Mouse (Mus musculus): ENCODE measurements around the gene Gng13. TPM values are rescaled to one million over a fixed set of nuclear protein-coding genes. Genes with fewer than 3 reads are reported as not detected.

The Gng13 gene
- total RNA-seq (2023) = not detected

DNA sequence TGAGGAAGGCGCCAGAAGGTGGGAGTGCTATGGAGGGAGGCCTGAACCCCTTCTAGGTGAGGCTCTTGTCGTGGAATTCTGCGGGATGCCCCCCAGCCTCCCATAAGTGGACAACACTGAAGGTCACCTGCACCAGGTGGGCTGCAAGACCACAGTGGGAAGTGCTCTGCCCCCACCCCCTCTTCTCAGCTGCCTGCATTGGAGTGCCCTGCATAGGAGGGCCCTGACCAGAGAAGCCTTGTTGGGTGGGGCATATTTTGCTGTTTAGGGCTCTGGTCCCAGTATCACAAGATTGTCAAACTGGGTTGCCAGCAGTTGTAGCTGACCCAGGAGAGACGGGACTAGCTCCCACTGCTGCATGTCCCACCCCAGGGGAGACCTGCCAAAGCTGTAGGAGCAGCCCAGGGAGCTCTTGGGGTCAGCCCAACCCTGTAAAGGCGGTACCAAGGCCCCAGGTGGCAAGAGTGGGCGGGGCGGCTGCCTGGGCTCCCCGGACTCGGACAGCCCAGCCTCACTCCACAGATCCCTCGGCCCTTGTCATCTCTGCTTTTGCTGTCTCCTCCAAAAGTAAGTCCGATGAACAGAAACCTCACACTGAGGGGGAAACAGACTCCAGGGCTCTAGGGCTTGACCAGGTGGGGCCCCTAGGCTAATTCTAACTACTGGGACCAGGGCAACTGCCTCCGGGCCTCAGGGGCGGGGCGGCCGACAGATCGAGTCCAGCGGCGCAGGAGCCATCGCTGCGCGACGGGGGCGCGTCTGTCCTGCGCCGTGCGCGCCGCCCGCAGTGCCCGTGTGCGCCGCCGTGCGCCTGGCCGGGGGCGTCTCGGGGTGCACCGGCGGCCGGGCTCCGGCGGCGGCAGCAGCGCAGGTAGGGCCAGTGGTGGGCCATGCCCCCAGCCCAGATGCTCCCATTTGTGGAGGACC lies at the start of gene Gng13:
Gene Gng13, plus strand, starts transcription at position 461 of the 927 bp plus-strand sequence.

DNA sequence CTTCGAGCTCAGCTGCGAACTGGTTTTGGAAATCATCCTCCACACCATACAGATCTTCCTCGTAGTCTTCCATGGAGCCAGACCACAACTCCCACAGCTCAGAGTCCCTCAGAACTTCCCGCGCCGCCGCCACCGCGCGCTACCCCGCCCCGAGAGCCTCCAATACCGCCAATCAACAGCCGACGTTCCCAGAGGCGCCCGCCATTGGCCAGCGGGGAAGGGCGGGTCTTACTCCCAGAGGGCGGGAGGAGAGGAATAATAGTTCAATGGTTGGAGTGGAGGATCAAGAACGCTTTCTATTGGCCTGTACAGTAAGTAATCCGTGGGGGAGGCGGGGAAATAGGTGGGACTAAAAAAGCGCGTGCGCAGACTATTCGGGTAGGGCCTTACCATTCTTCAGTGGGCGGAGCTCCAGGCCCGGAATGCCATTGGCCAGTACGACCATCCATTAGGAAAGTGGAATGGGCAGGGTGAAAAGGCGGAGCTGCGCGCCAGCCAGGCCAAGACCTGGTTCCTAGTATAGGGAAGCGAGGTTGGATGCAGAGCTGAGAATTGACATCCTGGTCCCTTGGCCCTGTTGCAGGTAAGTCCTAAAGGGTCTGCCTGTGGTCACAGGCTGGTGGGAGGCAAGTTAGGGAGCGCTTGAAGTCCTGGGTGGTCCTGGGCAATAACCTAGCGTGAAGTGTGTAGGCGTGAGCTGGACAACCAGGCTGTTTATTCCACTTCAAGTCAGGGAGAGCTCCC lies 10.5 kb downstream of the Gng13 start, which contains the start of the genes Chtf18 and Rpusd1:
Gene Chtf18, minus strand, starts transcription at position 155 of the 744 bp plus-strand sequence.
Gene Rpusd1, plus strand, starts transcription at position 406 of the 744 bp plus-strand sequence.

DNA sequence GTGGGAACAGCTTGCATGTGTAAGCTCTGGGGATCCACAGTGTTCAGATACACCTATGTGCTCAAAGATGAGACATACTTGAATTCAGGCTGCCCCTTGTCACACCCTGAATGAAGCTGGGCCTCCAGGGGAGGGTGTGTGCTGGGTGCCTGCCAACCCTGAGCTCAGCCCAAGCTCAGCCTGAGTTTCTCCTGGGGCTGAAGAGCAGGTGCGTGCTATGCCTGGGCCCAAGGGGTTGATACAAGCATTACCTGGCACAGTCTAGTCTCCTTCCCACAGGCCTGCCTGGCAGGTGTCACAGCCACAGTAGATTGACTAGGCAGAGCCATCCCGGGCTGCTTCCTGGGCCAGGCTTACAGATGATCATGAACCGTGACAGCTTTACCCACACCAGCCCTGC lies 18.8 kb downstream of the Gng13 start, which contains the start of gene Mslnl:
Gene Mslnl, plus strand, starts transcription at position 298 of the 400 bp plus-strand sequence.

DNA sequence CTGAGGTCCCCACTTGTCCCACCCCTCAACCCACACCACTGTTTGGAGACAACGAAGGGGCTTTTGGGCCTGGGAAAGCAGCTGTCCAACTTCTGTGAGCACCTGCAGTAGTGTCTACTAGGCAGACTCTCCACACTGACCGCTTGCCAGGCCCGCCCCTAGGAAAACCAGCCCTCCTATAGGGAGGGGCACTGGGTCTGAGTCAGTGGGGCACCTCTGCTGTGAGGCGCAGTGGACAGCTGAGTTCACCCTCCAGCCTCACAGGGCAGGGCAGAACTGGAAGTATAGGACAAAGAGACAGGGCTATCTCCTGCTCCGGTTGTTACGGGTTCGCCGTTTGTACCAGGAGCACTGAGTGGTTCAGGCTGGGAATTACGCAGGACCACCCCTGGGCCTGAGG lies 37.3 kb downstream of the Gng13 start, which contains the start of gene Msln:
Gene Msln, minus strand, starts transcription at position 138 of the 400 bp plus-strand sequence.

Other genes with a start within 250 kb of the Gng13 start
- not detected for gene Sstr5, start 219.9 kb upstream of the Gng13 start, total RNA-seq (2023)
- gene Sox8, start 146.5 kb upstream of the Gng13 start, total RNA-seq (2023) = not detected
- gene Lmf1, start 138.1 kb upstream of the Gng13 start, total RNA-seq (2023) = 10 to 100 TPM; 34.5 to 42.6 TPM
- 1 to 10 TPM; 6.7 to 8.5 TPM for gene Chtf18, start 10.2 kb downstream of the Gng13 start, total RNA-seq (2023)
- gene Rpusd1, start 10.5 kb downstream of the Gng13 start, total RNA-seq (2023) = 1 to 10 TPM; 7.5 to 7.7 TPM
- gene Mslnl, start 18.9 kb downstream of the Gng13 start, total RNA-seq (2023) = not detected
- gene Msln, start 37.2 kb downstream of the Gng13 start, total RNA-seq (2023) = 1 to 10 TPM in 1 of 2 experiments, not detected in 1; 1.2 TPM
- gene Narfl, start 56.6 kb downstream of the Gng13 start, total RNA-seq (2023) = 10 to 100 TPM; 43.3 to 45.9 TPM
- gene Haghl, start 68.5 kb downstream of the Gng13 start, total RNA-seq (2023) = 10 to 100 TPM; 17.7 to 28.0 TPM
- gene Ccdc78, start 69.4 kb downstream of the Gng13 start, total RNA-seq (2023) = under 1 TPM in 1 of 2 experiments, not detected in 1; 0.32 TPM
- 10 to 100 TPM; 50.2 to 61.0 TPM for gene Fam173a, start 75.7 kb downstream of the Gng13 start, total RNA-seq (2023)
- gene AC134908.4, start 78.5 kb downstream of the Gng13 start, total RNA-seq (2023) = not detected
- 10 to 100 TPM; 13.3 to 17.5 TPM for gene Metrn, start 80.0 kb downstream of the Gng13 start, total RNA-seq (2023)
- gene Fbxl16, start 91.9 kb downstream of the Gng13 start, total RNA-seq (2023) = not detected
- 10 to 100 TPM; 18.9 TPM for gene Wdr24, start 106.5 kb downstream of the Gng13 start, total RNA-seq (2023)
- gene Jmjd8, start 111.7 kb downstream of the Gng13 start, total RNA-seq (2023) = 10 to 100 TPM; 31.0 to 35.5 TPM
- gene Stub1, start 116.2 kb downstream of the Gng13 start, total RNA-seq (2023) = 10 to 100 TPM; 69.1 to 78.8 TPM
- 1 to 10 TPM; 1.8 to 4.8 TPM for gene Rhbdl1, start 120.1 kb downstream of the Gng13 start, total RNA-seq (2023)
- 1 to 10 TPM; 3.6 to 4.6 TPM for gene Gm20683, start 124.6 kb downstream of the Gng13 start, total RNA-seq (2023)
- gene Rhot2, start 127.7 kb downstream of the Gng13 start, total RNA-seq (2023) = 10 to 100 TPM; 77.3 to 80.7 TPM
- 10 to 100 TPM; 25.1 to 32.9 TPM for gene Wdr90, start 144.3 kb downstream of the Gng13 start, total RNA-seq (2023)
- gene Mcrip2, start 151.6 kb downstream of the Gng13 start, total RNA-seq (2023) = 1 to 10 TPM; 3.2 to 4.2 TPM
- 10 to 100 TPM; 21.0 to 33.3 TPM for gene Mettl26, start 157.9 kb downstream of the Gng13 start, total RNA-seq (2023)
- gene Wfikkn1, start 163.7 kb downstream of the Gng13 start, total RNA-seq (2023) = 1 to 10 TPM; 6.7 to 6.9 TPM
- 10 to 100 TPM; 27.3 to 37.8 TPM for gene Rab40c, start 202.6 kb downstream of the Gng13 start, total RNA-seq (2023)
- 10 to 100 TPM; 84.4 to 92.2 TPM for gene Pigq, start 227.8 kb downstream of the Gng13 start, total RNA-seq (2023)
- gene Nhlrc4, start 227.8 kb downstream of the Gng13 start, total RNA-seq (2023) = not detected
- not detected for gene A930017K11Rik, start 235.4 kb downstream of the Gng13 start, total RNA-seq (2023)

Measured in B cell, adult 67 days (primary cell).